In genomic region chr3:11007363-11007762, GRCm38 (mm10) we compare ENCODE assay signal across 22 mouse cellular contexts.
"Had no signal": no experiment of that assay in that cellular context is flagged by ENCODE, and none has a peak within 500 bp of the region (broad histone marks: within the 10 kb centered on the region; RNA-seq: fewer than 3 reads in every experiment).

No protein-coding gene starts in this region.

- H3K4me1 ChIP-seq: limb, embryonic 10.5 days; limb, embryonic 13.5 days; liver, embryonic 12.5 days; liver, embryonic 15.5 days; lung, embryonic 15.5 days; megakaryocyte, embryonic 14.5 days; midbrain, embryonic 12.5 days; stomach, embryonic 15.5 days had no signal

- H3K27ac ChIP-seq: kidney, postnatal 0 days; layer of hippocampus, adult 2 months; limb, embryonic 10.5 days; limb, embryonic 13.5 days; liver, embryonic 12.5 days; liver, embryonic 15.5 days; lung, embryonic 15.5 days; midbrain, embryonic 12.5 days; stomach, embryonic 15.5 days had no signal

- H3K36me3 ChIP-seq: limb, embryonic 10.5 days; limb, embryonic 13.5 days; liver, embryonic 12.5 days; liver, embryonic 15.5 days; lung, embryonic 15.5 days; midbrain, embryonic 12.5 days; stomach, embryonic 15.5 days had no signal

- ATAC-seq: intestine, postnatal 0 days; liver, embryonic 12.5 days had no signal

- H3K9me3 ChIP-seq: limb, embryonic 10.5 days; limb, embryonic 13.5 days; liver, embryonic 12.5 days; liver, embryonic 15.5 days; lung, embryonic 15.5 days; midbrain, embryonic 12.5 days; stomach, embryonic 15.5 days had no signal

- H3K4me2 ChIP-seq: limb, embryonic 13.5 days; liver, embryonic 12.5 days; liver, embryonic 15.5 days; lung, embryonic 15.5 days; midbrain, embryonic 12.5 days; stomach, embryonic 15.5 days had no signal

- H3K9ac ChIP-seq: limb, embryonic 13.5 days; liver, embryonic 12.5 days; liver, embryonic 15.5 days; lung, embryonic 15.5 days; midbrain, embryonic 12.5 days; stomach, embryonic 15.5 days had no signal

- H3K4me3 ChIP-seq: layer of hippocampus, adult 2 months; limb, embryonic 10.5 days; limb, embryonic 13.5 days; liver, embryonic 12.5 days; liver, embryonic 15.5 days; lung, embryonic 15.5 days; megakaryocyte, embryonic 14.5 days; midbrain, embryonic 12.5 days; stomach, embryonic 15.5 days had no signal

- DNase-seq: kidney, adult 2 months; kidney, postnatal 25 days; layer of hippocampus, adult 9-11 months; liver; lung, adult 18-20 months; lung, postnatal 10 days; lung, postnatal 36 days; right cerebral cortex, adult 18-20 months; right cerebral cortex, postnatal 14 days; right cerebral cortex, postnatal 4 days; thymus, postnatal 25 days had no signal

- H3K27me3 ChIP-seq: limb, embryonic 13.5 days; liver, embryonic 12.5 days; liver, embryonic 15.5 days; lung, embryonic 15.5 days; megakaryocyte, embryonic 14.5 days; midbrain, embryonic 12.5 days; stomach, embryonic 15.5 days had no signal
